Mouse (Mus musculus) lung, postnatal 0 days (tissue): ENCODE results near the gene Lipc. TPM values are rescaled to one million over a fixed set of nuclear protein-coding genes. Genes with fewer than 3 reads are reported as not detected.
A peak's percentile ranks its signal among the peaks of the same experiment; 100 is the strongest.

Experiments
- ATAC-seq: fragments of 200-750 bp; cut with Nextera tagmentation; 2 replicates; pipeline ENCODE4 v1.8.0; 2017; ENCODE audit warnings: moderate library complexity
- DNase-seq: peaks from one replicate; pipeline ENCODE4 v3.0.0-alpha.2; 2016; ENCODE audit warnings: low spot score
- H3K27ac ChIP-seq: fragments of 300-500 bp; sonication (generic); 2 replicates; pipeline ENCODE4 v1.5.1; 2014; ENCODE audit warnings: antibody characterized with exemption, mild to moderate bottlenecking, low read length, mixed read lengths
- H3K27me3 ChIP-seq: fragments of 300-500 bp; sonication (generic); replicated peaks from 2 replicates; pipeline ENCODE4 v1.6.1; 2014; ENCODE audit warnings: low read length, mixed read lengths; ENCODE audit not compliant: insufficient read depth
- H3K36me3 ChIP-seq: fragments of 300-500 bp; sonication (generic); 2 replicates; pipeline ENCODE4 v1.6.1; 2014; ENCODE audit warnings: low read length, mixed read lengths; ENCODE audit not compliant: insufficient read depth
- H3K4me1 ChIP-seq: fragments of 300-500 bp; sonication (generic); 2 replicates; pipeline ENCODE4 v1.6.1; 2014; ENCODE audit warnings: antibody characterized with exemption, low read depth, low read length, mixed read lengths; ENCODE audit not compliant: insufficient read depth
- H3K4me2 ChIP-seq: fragments of 300-500 bp; sonication (generic); replicated peaks from 2 replicates; pipeline ENCODE4 v1.6.1; 2014; ENCODE audit warnings: low read depth, mild to moderate bottlenecking, low read length, moderate library complexity, mixed read lengths
- H3K4me3 ChIP-seq: fragments of 300-500 bp; sonication (generic); 2 replicates; pipeline ENCODE4 v1.5.1; 2014; ENCODE audit warnings: low read depth, low read length
- H3K9ac ChIP-seq: fragments of 300-500 bp; sonication (generic); replicated peaks from 2 replicates; pipeline ENCODE4 v1.6.1; 2014; ENCODE audit warnings: low read depth, mild to moderate bottlenecking
- H3K9me3 ChIP-seq: fragments of 300-500 bp; sonication (generic); 2 replicates; pipeline ENCODE4 v1.6.1; 2016; ENCODE audit warnings: low read length, mixed read lengths
- CTCF ChIP-seq: IDR thresholded peaks from 2 replicates; pipeline ENCODE4 v1.5.1; 2016; ENCODE audit warnings: antibody characterized with exemption, mild to moderate bottlenecking
- EP300 ChIP-seq: IDR thresholded peaks from 2 replicates; pipeline ENCODE4 v1.6.1; 2016; ENCODE audit warnings: antibody characterized with exemption, mild to moderate bottlenecking, control low read depth
- WGBS: fragments of 180-500 bp; shearing (Covaris S2); extraction: QIAGEN DNeasy Blood & Tissue Kit; methylation state at CpG from one replicate; pipeline ENCODE4 v1.1.7; 2014; 5-methylcytosine and 5-hydroxymethylcytosine counted together
- polyA plus RNA-seq: library from polyadenylated mRNA; unstranded; fragments of >200 nt; fragmentation: Nextera tagmentation; extraction: Ambion mirVana; gene quantifications from 2 replicates; pipeline ENCODE4 v1.2.1, GENCODE M21; 2015

Gene Lipc
- polyA plus RNA-seq, 1 experiment from 2014 or later: 0.21 TPM

DNA sequence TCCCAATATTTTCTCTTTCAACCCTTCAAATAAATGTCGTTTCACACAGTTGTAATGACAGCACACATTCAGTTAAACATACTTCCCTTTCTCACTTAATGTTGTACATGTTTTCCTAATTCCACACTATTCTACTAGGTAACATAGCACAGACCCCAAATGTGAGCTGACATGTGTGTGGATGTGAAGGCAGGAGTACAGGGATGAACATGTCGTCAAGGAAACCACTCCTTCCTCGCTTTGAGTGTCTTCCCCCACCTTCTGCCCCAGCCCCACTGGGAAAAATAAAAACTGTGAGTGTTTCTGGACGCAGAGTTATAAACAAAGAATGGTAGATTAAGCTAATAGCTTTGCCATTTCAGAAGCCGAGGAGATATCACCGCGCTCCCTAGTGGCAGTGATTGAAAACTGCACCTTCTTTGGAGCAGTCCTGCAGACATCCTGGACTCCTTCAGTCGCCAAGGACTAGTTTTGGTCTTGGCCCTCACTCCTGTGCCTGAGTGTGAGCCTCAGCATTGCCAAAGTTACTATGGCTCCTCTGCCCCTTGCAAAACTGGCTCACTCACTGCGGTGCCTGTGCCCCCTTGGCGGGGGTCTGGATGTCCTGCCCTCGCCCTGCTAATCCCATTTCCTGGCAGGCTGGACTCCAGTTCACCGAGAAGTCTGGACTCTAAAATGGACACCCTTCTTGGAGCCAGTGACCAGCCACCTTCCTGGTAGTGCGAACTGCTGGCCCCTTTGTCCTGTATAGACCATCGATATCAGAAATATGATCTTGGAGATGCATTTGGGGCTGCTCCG lies 22.0 kb downstream of the Lipc start:
- Histone ChIP-seq H3K36me3 (no peaks in the 10 kb centered on the region), H3K27ac (no peak overlapping the region), H3K4me1 (no peaks in the 10 kb centered on the region), H3K4me3 (no peak overlapping the region), H3K9me3 (no peaks in the 10 kb centered on the region), H3K27me3 (no peaks in the 10 kb centered on the region), H3K4me2 (no peak overlapping the region), H3K9ac (no peak overlapping the region)
- DNase-seq: peak; percentile 71
- 45% methylated on average over 15 of the region's 15 CpGs for WGBS
- peak; percentile 83 for TF ChIP-seq CTCF
- no peak for TF ChIP-seq EP300
- peak; percentile 25 for ATAC-seq

- no peaks in the 10 kb centered on the region for H3K27me3 ChIP-seq
- H3K9me3 ChIP-seq: no peaks in the 10 kb centered on the region
- H3K4me1 ChIP-seq: no peaks in the 10 kb centered on the region
- TF ChIP-seq EP300 (no peak), CTCF (no peak)
- ATAC-seq (no peak), DNase-seq (no peak)
- 85% methylated on average over 1 of the region's 1 CpGs for WGBS
- H3K36me3 ChIP-seq: no peaks in the 10 kb centered on the region
- no peak overlapping the region for H3K4me3 ChIP-seq
- H3K4me2 ChIP-seq: no peak overlapping the region
- no peak overlapping the region for H3K9ac ChIP-seq
- no peak overlapping the region for H3K27ac ChIP-seq
Observed at GRCm38 (mm10) chr9:70928472-70928871, 23.6 kb downstream of the Lipc start.

- Histone ChIP-seq H3K4me3 (no peak overlapping the region), H3K36me3 (no peaks in the 10 kb centered on the region), H3K9ac (no peak overlapping the region), H3K27ac (no peak overlapping the region), H3K27me3 (no peaks in the 10 kb centered on the region), H3K4me2 (no peak overlapping the region), H3K4me1 (no peaks in the 10 kb centered on the region), H3K9me3 (no peaks in the 10 kb centered on the region)
- DNase-seq (peak; percentile 32), ATAC-seq (peak; percentile 61)
- TF ChIP-seq EP300 (no peak), CTCF (no peak)
Observed at GRCm38 (mm10) chr9:70927701-70928100, 24.3 kb downstream of the Lipc start.

GRCm38 (mm10) chr9:70926820-70927588 lies 25.0 kb downstream of the Lipc start:
- Histone ChIP-seq H3K4me3 (no peak overlapping the region), H3K27me3 (no peaks in the 10 kb centered on the region), H3K36me3 (no peaks in the 10 kb centered on the region), H3K9ac (no peak overlapping the region), H3K9me3 (no peaks in the 10 kb centered on the region), H3K4me2 (no peak overlapping the region), H3K27ac (no peak overlapping the region), H3K4me1 (peaks cover 4% of the 10 kb centered on the region; the same call in 1 of the 2 replicates)
- TF ChIP-seq EP300 (no peak), CTCF (no peak)
- ATAC-seq: peak; percentile 46; the same call in 1 of the 2 replicates
- WGBS: 47% methylated on average over 6 of the region's 6 CpGs
- DNase-seq: peak; percentile 47

DNA sequence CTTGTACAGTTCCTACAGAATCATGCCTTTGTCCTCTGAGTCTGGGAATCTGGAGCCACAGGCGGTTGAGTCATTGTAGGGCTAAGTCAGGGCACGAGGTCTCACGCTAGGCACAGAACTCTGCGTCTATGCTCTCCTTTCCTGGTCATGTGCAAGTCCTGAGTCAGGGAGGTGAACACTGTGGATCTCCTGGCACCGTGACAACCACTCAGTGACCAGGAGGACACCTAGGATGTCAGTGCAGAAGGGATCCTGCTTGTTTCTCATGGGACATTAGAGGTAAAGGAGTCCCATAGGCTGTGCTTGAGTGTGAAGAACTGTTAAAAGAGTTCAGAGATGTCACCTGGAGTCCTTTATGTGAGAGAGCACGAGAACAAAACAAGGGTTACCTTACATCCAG lies 26.8 kb downstream of the Lipc start:
- H3K9me3 ChIP-seq: no peaks in the 10 kb centered on the region
- no peak overlapping the region for H3K27ac ChIP-seq
- H3K9ac ChIP-seq: no peak overlapping the region
- TF ChIP-seq CTCF (no peak), EP300 (no peak)
- DNase-seq (no peak), ATAC-seq (no peak)
- H3K27me3 ChIP-seq: no peaks in the 10 kb centered on the region
- WGBS: 92% methylated on average over 6 of the region's 6 CpGs
- H3K36me3 ChIP-seq: no peaks in the 10 kb centered on the region
- H3K4me1 ChIP-seq: peaks cover 8% of the 10 kb centered on the region; the same call in 1 of the 2 replicates
- H3K4me2 ChIP-seq: no peak overlapping the region
- H3K4me3 ChIP-seq: no peak overlapping the region

DNA sequence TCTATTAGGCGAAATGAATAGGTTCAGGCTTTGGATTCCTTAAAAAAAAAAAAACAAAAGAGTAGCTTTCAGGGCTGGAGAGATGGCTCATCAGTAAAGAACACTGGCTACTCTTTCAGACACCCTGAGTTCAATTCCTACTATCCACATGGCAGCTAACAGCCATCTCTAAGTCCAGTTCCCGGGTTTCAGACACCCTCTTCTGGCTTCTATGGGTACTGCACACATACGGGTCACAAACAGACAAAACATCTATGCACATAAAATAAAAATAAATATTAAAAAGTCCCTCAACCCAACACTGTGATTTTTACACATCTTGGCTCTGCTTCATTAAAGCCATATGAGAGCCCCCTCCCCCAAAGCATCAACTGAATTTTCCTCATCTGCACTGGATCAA lies 27.3 kb downstream of the Lipc start:
- TF ChIP-seq CTCF (peak; percentile 45), EP300 (no peak)
- Histone ChIP-seq H3K9ac (no peak overlapping the region), H3K9me3 (no peaks in the 10 kb centered on the region), H3K36me3 (no peaks in the 10 kb centered on the region), H3K4me3 (no peak overlapping the region), H3K27ac (no peak overlapping the region), H3K4me1 (peaks cover 8% of the 10 kb centered on the region; the same call in 1 of the 2 replicates), H3K4me2 (no peak overlapping the region), H3K27me3 (no peaks in the 10 kb centered on the region)
- no peak for ATAC-seq
- 88% methylated on average over 3 of the region's 3 CpGs for WGBS
- no peak for DNase-seq
